Mouse (Mus musculus) midbrain, embryonic 15.5 days (tissue): ENCODE results near the gene Zan. TPM values are rescaled to one million over a fixed set of nuclear protein-coding genes. Genes with fewer than 3 reads are reported as not detected.
A peak's percentile ranks its signal among the peaks of the same experiment; 100 is the strongest.

ENCODE experiments used
- ATAC-seq: fragments of 200-750 bp; cut with Nextera tagmentation; replicated peaks from 2 replicates; pipeline ENCODE4 v1.8.0; 2017; ENCODE audit warnings: moderate TSS enrichment
- H3K27ac ChIP-seq: fragments of 300-500 bp; sonication (generic); 2 replicates; pipeline ENCODE4 v1.5.1; 2015; ENCODE audit warnings: mild to moderate bottlenecking, inconsistent platforms
- H3K27me3 ChIP-seq: fragments of 300-500 bp; sonication (generic); replicated peaks from 2 replicates; pipeline ENCODE4 v1.6.1; 2015; ENCODE audit warnings: inconsistent platforms
- H3K36me3 ChIP-seq: fragments of 300-500 bp; sonication (generic); replicated peaks from 2 replicates; pipeline ENCODE4 v1.6.1; 2015; ENCODE audit warnings: inconsistent platforms
- H3K4me1 ChIP-seq: fragments of 300-500 bp; sonication (generic); 2 replicates; pipeline ENCODE4 v1.6.1; 2015; ENCODE audit warnings: inconsistent platforms
- H3K4me2 ChIP-seq: fragments of 300-500 bp; sonication (generic); 2 replicates; pipeline ENCODE4 v1.6.1; 2015; ENCODE audit warnings: inconsistent platforms, mild to moderate bottlenecking, moderate library complexity
- H3K4me3 ChIP-seq: fragments of 300-500 bp; sonication (generic); 2 replicates; pipeline ENCODE4 v1.5.1; 2015; ENCODE audit warnings: mild to moderate bottlenecking, inconsistent platforms
- H3K9ac ChIP-seq: fragments of 300-500 bp; sonication (generic); 2 replicates; pipeline ENCODE4 v1.6.1; 2015; ENCODE audit warnings: mild to moderate bottlenecking, inconsistent platforms
- H3K9me3 ChIP-seq: fragments of 300-500 bp; sonication (generic); 2 replicates; pipeline ENCODE4 v1.6.1; 2016; ENCODE audit warnings: inconsistent platforms
- WGBS: fragments of 180-500 bp; shearing (Covaris S2); methylation state at CpG from one replicate; pipeline ENCODE4 v1.1.7; 2015; ENCODE audit warnings: mixed read lengths; 5-methylcytosine and 5-hydroxymethylcytosine counted together
- polyA plus RNA-seq: library from polyadenylated mRNA; unstranded; fragments of >200 nt; fragmentation: Nextera tagmentation; extraction: Ambion mirVana; gene quantifications from 2 replicates; pipeline ENCODE4 v1.2.1, GENCODE M21; 2015

The Zan gene
- polyA plus RNA-seq, 1 experiment from 2014 or later, result 0.50 TPM

GRCm38 (mm10) chr5:137333512-137334174, 143.2 kb downstream of the Zan start, which contains the start of gene Slc12a9:
TSS of gene Slc12a9 (minus strand) at chr5:137333597.
- H3K9me3 ChIP-seq, result no peaks in the 10 kb centered on the region
- peaks cover 21% of the 10 kb centered on the region for H3K4me1 ChIP-seq
- peak within 1 kb of the TSS; percentile 82 for H3K27ac ChIP-seq
- H3K4me3 ChIP-seq, result peak within 1 kb of the TSS; percentile 77
- 0 out of 2 replicates have a peak, but pooled peaks cover 4% of the 10 kb centered on the region for H3K36me3 ChIP-seq
- H3K9ac ChIP-seq, result peak within 1 kb of the TSS; percentile 88
- under 1% methylated on average over 44 of the region's 44 CpGs for WGBS
- H3K4me2 ChIP-seq, result peak within 1 kb of the TSS; percentile 91
- ATAC-seq, result peak; percentile 93
- H3K27me3 ChIP-seq, result no peaks in the 10 kb centered on the region

GRCm38 (mm10) chr5:137332857-137333511, 143.9 kb downstream of the Zan start:
- H3K4me2 ChIP-seq, result peak overlapping the region; percentile 91
- H3K9me3 ChIP-seq, result no peaks in the 10 kb centered on the region
- H3K4me1 ChIP-seq, result peaks cover 19% of the 10 kb centered on the region
- no peaks in the 10 kb centered on the region for H3K27me3 ChIP-seq
- 0 out of 2 replicates have a peak, but pooled peaks cover 4% of the 10 kb centered on the region for H3K36me3 ChIP-seq
- H3K9ac ChIP-seq, result peak overlapping the region; percentile 88
- peak overlapping the region; percentile 77 for H3K4me3 ChIP-seq
- 15% methylated on average over 15 of the region's 15 CpGs for WGBS
- peak overlapping the region; percentile 82 for H3K27ac ChIP-seq
- ATAC-seq, result no peak; the same call in 1 of the 2 replicates

- Histone ChIP-seq H3K9me3 (no peaks in the 10 kb centered on the region), H3K9ac (no peak overlapping the region), H3K27ac (no peak overlapping the region), H3K27me3 (no peaks in the 10 kb centered on the region), H3K4me3 (no peak overlapping the region), H3K4me1 (peaks cover 15% of the 10 kb centered on the region), H3K4me2 (no peak overlapping the region), H3K36me3 (peaks cover 8% of the 10 kb centered on the region; the same call in 1 of the 2 replicates)
- ATAC-seq, result no peak
- WGBS, result 89% methylated on average over 7 of the region's 7 CpGs
Measured at GRCm38 (mm10) chr5:137330910-137331309, 146.0 kb downstream of the Zan start.

Other genes with a start within 250 kb of the Zan start
- 39.8 and 45.6 TPM in 2 replicates for gene Ache, start 189.5 kb downstream of the Zan start, polyA plus RNA-seq
- gene Ufsp1, start 182.4 kb downstream of the Zan start, polyA plus RNA-seq, result 18.2 and 18.7 TPM in 2 replicates
- gene Srrt, start 169.4 kb downstream of the Zan start, polyA plus RNA-seq, result 106 and 107 TPM in 2 replicates
- 14.7 and 19.1 TPM in 2 replicates for gene Trip6, start 162.7 kb downstream of the Zan start, polyA plus RNA-seq
- gene Slc12a9, start 143.5 kb downstream of the Zan start, polyA plus RNA-seq, result 27.7 and 29.5 TPM in 2 replicates
- gene Ephb4, start 127.0 kb downstream of the Zan start, polyA plus RNA-seq, result 6.8 and 8.7 TPM in 2 replicates
- 77.7 and 82.1 TPM in 2 replicates for gene Pop7, start 25.5 kb upstream of the Zan start, polyA plus RNA-seq
- 20.2 and 23.5 TPM in 2 replicates for gene Gigyf1, start 41.5 kb upstream of the Zan start, polyA plus RNA-seq
- not detected in 2 replicates for gene Epo, start 56.2 kb upstream of the Zan start, polyA plus RNA-seq
- gene Gnb2, start 56.4 kb upstream of the Zan start, polyA plus RNA-seq, result 525 and 570 TPM in 2 replicates
- 339 and 342 TPM in 2 replicates for gene Actl6b, start 76.5 kb upstream of the Zan start, polyA plus RNA-seq
- gene Tfr2, start 92.8 kb upstream of the Zan start, polyA plus RNA-seq, result 6.2 and 7.9 TPM in 2 replicates
- 66.9 and 68.2 TPM in 2 replicates for gene Mospd3, start 124.0 kb upstream of the Zan start, polyA plus RNA-seq
- 15.1 and 16.7 TPM in 2 replicates for gene Pcolce, start 136.7 kb upstream of the Zan start, polyA plus RNA-seq
- 0.13 and 0.17 TPM in 2 replicates for gene Fbxo24, start 151.9 kb upstream of the Zan start, polyA plus RNA-seq
- gene Lrch4, start 152.1 kb upstream of the Zan start, polyA plus RNA-seq, result 18.8 and 19.1 TPM in 2 replicates
- 11.3 and 11.8 TPM in 2 replicates for gene Gm20605, start 152.1 kb upstream of the Zan start, polyA plus RNA-seq
- gene Sap25, start 164.3 kb upstream of the Zan start, polyA plus RNA-seq, result 4.8 and 6.8 TPM in 2 replicates
- gene Irs3, start 168.7 kb upstream of the Zan start, polyA plus RNA-seq, result 0.09 and 0.17 TPM in 2 replicates
- gene Agfg2, start 207.7 kb upstream of the Zan start, polyA plus RNA-seq, result 17.0 and 18.3 TPM in 2 replicates